Mouse (Mus musculus) embryonic facial prominence, embryonic 12.5 days (tissue): Measurements from ENCODE around the gene Gdf7. TPM values are rescaled to one million over a fixed set of nuclear protein-coding genes. Genes with fewer than 3 reads are reported as not detected.

Source experiments
- ATAC-seq: fragments of 200-750 bp; cut with Nextera tagmentation; 2 replicates; pipeline ENCODE4 v1.8.0; 2017; ENCODE audit not compliant: insufficient number of reproducible peaks, insufficient read depth, low FRiP score, low TSS enrichment
- H3K27ac ChIP-seq: fragments of 300-500 bp; sonication (generic); 2 replicates; pipeline ENCODE4 v1.5.1; 2016; ENCODE audit warnings: mild to moderate bottlenecking
- H3K27me3 ChIP-seq: fragments of 300-500 bp; sonication (generic); 2 replicates; pipeline ENCODE4 v1.6.1; 2016; ENCODE audit warnings: mild to moderate bottlenecking, moderate library complexity
- H3K36me3 ChIP-seq: fragments of 300-500 bp; sonication (generic); 2 replicates; pipeline ENCODE4 v1.6.1; 2016; ENCODE audit warnings: mild to moderate bottlenecking
- H3K4me1 ChIP-seq: fragments of 300-500 bp; sonication (generic); 2 replicates; pipeline ENCODE4 v1.6.1; 2016
- H3K4me2 ChIP-seq: fragments of 300-500 bp; sonication (generic); replicated peaks from 2 replicates; pipeline ENCODE4 v1.6.1; 2016; ENCODE audit warnings: mild to moderate bottlenecking, moderate library complexity
- H3K4me3 ChIP-seq: fragments of 300-500 bp; sonication (generic); 2 replicates; pipeline ENCODE4 v1.5.1; 2016; ENCODE audit warnings: mild to moderate bottlenecking
- H3K9ac ChIP-seq: fragments of 300-500 bp; sonication (generic); 2 replicates; pipeline ENCODE4 v1.6.1; 2016; ENCODE audit warnings: mild to moderate bottlenecking, moderate library complexity
- H3K9me3 ChIP-seq: fragments of 300-500 bp; sonication (generic); 2 replicates; pipeline ENCODE4 v1.6.1; 2016; ENCODE audit warnings: mild to moderate bottlenecking, moderate library complexity
- WGBS: fragments of 180-500 bp; shearing (Covaris S2); methylation state at CpG from one replicate; pipeline ENCODE4 v1.1.7; 2016; 5-methylcytosine and 5-hydroxymethylcytosine counted together
- polyA plus RNA-seq: library from polyadenylated mRNA; unstranded; fragments of >200 nt; fragmentation: Nextera tagmentation; extraction: Ambion mirVana; gene quantifications from 2 replicates; pipeline ENCODE4 v1.2.1, GENCODE M21; 2016

Gene Gdf7
- polyA plus RNA-seq, 1 experiment from 2014 or later = 2.5 TPM

DNA sequence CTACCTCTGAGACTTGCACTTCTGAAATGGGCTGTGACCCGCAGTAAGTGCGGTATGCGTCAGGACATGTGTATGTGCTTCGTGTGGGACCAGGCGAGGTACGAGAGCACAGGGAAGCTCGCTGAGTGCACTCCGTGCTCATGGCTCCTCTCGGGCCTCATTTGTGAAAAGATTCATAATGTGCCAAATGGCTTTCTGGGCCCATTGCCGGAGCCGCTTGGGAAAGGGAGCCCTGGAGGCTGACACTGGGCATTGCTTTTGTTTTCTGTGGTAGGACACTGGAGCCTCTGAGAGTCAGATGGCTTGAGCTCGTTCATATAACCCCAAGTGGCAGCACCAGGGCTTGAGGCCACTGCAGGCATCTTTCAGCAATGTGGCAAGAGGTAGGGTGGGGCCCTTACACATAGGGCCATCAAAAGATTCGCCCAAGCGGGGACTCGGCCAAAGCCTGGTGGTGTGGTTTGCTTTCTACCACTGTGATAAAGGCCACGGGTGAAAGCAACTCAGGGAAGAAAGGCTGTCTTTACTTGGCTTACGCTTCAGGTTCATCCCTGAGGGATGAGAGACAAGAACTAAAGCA, 24.3 kb upstream of the Gdf7 start:
- Histone ChIP-seq H3K4me2 (no peak overlapping the region), H3K4me1 (peaks cover 7% of the 10 kb centered on the region; the same call in 1 of the 2 replicates), H3K27me3 (no peaks in the 10 kb centered on the region), H3K4me3 (no peak overlapping the region), H3K9ac (no peak overlapping the region), H3K36me3 (peaks cover 43% of the 10 kb centered on the region), H3K9me3 (no peaks in the 10 kb centered on the region), H3K27ac (no peak overlapping the region)
- ATAC-seq = no peak
- 91% methylated on average over 17 of the region's 17 CpGs for WGBS

DNA sequence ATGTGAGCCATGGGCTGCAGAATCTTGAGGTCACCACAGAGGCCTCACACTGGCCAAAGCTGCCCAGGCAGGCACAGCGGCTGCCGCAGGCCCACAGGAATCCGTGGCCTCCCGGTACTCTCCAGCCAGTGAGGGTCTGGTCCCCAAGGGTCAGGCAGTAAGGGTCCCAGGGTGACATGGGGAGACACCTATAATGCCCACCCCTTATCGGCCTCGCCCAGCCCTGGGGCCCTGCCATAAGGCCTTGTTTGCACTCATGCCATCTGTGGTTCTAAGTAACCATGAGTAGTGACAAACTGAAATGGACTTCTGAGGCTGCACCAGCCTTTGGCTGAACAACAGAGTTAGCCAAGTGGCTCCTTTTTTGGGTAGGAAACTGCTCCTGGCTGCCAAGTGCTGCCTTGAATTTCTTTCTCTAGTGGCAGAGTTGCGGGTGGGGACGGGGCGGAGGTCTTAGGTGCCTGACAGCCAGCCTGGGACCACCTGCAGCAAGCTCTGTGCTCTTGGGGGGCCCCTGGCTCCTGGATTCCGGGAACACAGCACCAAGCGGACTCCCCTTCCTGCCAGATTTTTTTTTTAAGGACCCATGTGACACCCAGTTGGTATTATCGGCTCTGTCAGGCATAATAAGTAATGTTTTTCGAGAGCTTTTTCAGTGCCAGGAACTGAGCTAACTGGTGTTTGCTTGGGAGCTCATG, 23.6 kb upstream of the Gdf7 start:
- Histone ChIP-seq H3K4me2 (no peak overlapping the region), H3K27me3 (no peaks in the 10 kb centered on the region), H3K4me1 (peaks cover 7% of the 10 kb centered on the region; the same call in 1 of the 2 replicates), H3K9me3 (no peaks in the 10 kb centered on the region), H3K27ac (no peak overlapping the region), H3K4me3 (no peak overlapping the region), H3K36me3 (peaks cover 46% of the 10 kb centered on the region), H3K9ac (no peak overlapping the region)
- whole genome bisulfite sequencing = 92% methylated on average over 13 of the region's 13 CpGs
- ATAC-seq = no peak

DNA sequence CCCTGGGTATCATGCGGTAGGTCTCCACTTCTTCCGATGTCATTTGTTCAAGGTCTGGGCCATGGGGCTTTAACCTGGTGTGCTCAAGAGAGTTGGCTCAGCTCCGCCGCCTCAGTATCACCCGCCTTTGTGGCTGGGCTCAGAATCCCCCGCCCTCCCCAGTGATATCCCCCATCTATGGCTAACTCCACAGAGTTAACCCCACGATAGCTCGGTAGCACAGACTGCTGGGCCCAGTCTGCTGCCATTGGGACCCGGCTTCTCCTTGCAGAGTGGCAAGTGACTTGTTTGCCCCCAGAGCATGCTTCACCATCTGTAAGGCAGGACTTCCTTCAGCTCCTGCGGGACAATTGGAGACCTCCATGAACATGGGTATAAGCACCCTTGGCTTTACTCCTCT, 22.3 kb upstream of the Gdf7 start:
- Histone ChIP-seq H3K27ac (no peak overlapping the region), H3K9me3 (no peaks in the 10 kb centered on the region), H3K9ac (no peak overlapping the region), H3K4me1 (peaks cover 15% of the 10 kb centered on the region; the same call in 1 of the 2 replicates), H3K36me3 (peaks cover 40% of the 10 kb centered on the region), H3K4me2 (no peak overlapping the region), H3K4me3 (no peak overlapping the region), H3K27me3 (no peaks in the 10 kb centered on the region)
- 85% methylated on average over 10 of the region's 10 CpGs for WGBS
- no peak for ATAC-seq

DNA sequence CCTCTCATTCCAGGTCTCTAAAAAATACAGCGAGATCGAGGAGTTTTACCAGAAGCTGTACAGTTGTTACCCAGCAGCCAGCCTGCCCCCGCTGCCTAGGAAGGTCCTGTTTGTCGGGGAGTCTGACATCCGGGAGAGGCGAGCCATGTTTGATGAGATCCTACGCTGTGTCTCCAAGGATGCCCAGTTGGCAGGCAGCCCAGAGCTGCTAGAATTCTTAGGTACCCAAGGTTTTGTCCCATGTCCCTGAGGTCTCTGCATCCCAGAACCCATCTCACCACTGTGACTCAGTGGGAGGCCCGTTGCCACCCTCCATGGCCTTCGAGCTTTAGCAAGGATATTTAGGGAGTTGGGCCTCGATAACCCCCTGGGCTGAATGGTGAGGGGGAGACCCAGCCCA, 19.8 kb upstream of the Gdf7 start:
- 89% methylated on average over 10 of the region's 10 CpGs for WGBS

DNA sequence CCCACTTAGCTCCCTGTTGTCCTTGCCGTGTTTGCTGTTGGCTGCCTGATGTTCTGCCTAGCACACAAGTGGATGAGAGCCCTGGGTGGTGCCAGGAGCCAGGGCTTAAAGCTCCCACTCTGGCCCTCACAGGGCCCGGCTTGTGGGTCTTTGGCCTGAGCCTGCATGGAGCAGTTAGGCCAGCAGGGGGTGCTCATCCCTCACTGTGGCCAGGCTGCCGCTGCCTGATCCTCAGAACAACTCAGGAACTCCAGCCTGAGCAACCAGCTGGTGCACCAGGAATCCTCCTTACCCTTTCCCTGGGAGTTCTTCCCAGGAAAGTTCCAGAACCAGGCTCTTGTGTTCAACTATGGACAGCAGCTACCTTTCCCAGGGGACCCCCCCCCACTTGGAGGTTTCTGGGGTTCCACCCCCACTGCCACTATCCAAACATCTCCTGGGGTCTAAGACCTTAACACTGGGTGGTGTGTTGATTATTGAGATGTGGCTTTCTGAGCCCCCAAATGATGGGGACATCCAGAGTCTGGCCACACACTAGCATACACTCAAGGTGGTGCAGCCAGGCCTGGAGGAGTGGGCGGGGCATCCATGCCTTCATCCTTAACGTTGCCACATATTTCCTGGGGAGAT, 18.4 kb upstream of the Gdf7 start:
- Histone ChIP-seq H3K9ac (no peak overlapping the region), H3K27me3 (no peaks in the 10 kb centered on the region), H3K4me1 (peaks cover 12% of the 10 kb centered on the region; the same call in 1 of the 2 replicates), H3K36me3 (peaks cover 32% of the 10 kb centered on the region), H3K4me2 (no peak overlapping the region), H3K4me3 (no peak overlapping the region), H3K9me3 (no peaks in the 10 kb centered on the region), H3K27ac (no peak overlapping the region)
- ATAC-seq = no peak
- WGBS = 42% methylated on average over 5 of the region's 5 CpGs

More for the DNA sequence above, 19.8 kb upstream of the Gdf7 start:
- Histone ChIP-seq H3K4me1 (peaks cover 12% of the 10 kb centered on the region; the same call in 1 of the 2 replicates), H3K9ac (no peak overlapping the region), H3K27ac (no peak overlapping the region), H3K36me3 (peaks cover 37% of the 10 kb centered on the region), H3K4me3 (no peak overlapping the region), H3K4me2 (no peak overlapping the region), H3K27me3 (no peaks in the 10 kb centered on the region), H3K9me3 (no peaks in the 10 kb centered on the region)
- no peak for ATAC-seq

DNA sequence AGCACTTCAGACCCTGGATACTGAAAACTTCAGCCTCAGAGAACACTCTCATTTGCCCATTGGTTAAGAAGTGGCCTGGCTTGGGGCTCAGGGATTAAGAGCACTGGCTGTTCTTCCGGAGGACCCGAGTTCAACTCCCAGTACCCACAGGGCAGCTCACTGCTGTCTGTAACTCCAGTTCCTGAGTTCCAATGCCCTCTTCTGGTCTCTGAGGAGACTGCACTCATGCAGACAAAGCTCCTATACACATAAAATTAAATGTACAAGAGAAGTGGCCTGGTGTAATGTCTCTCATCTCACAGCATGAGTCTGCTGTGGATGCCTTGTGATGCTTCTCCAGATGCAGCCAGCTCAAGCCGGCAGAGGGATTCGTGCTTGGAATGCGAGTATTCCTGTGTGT, 14.8 kb upstream of the Gdf7 start:
- Histone ChIP-seq H3K9me3 (no peaks in the 10 kb centered on the region), H3K9ac (no peak overlapping the region), H3K4me2 (no peak overlapping the region), H3K4me3 (no peak overlapping the region), H3K36me3 (peaks cover 12% of the 10 kb centered on the region), H3K27ac (no peak overlapping the region), H3K27me3 (peaks cover 9% of the 10 kb centered on the region), H3K4me1 (peaks cover 22% of the 10 kb centered on the region)
- ATAC-seq = no peak
- 86% methylated on average over 5 of the region's 5 CpGs for WGBS

DNA sequence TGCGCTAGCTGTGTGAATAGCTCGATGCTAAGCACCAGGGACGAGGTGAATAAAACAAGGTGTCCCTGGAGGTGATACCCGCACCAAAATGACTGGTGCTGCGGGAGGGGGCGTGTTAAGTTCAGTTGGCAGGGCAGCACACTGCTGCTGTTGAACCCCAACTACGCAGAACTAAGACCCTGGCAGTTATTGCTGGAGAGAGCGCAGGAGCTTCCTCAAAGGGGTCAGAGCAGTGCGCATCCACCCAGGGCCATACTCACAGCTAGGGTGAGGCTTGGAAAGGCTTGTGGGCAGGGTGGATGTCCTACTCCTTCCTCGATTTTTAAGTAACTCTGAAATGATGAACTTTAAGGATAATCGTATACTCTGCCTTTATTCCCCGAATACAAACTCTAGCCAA, 12.0 kb upstream of the Gdf7 start:
- Histone ChIP-seq H3K36me3 (no peaks in the 10 kb centered on the region), H3K9me3 (no peaks in the 10 kb centered on the region), H3K4me3 (peak overlapping the region; percentile 69), H3K4me1 (peaks cover 21% of the 10 kb centered on the region), H3K4me2 (peak overlapping the region; percentile 78), H3K27ac (no peak overlapping the region), H3K9ac (peak overlapping the region; percentile 66), H3K27me3 (peaks cover 27% of the 10 kb centered on the region)
- peak; percentile 37; the same call in 1 of the 2 replicates for ATAC-seq
- WGBS = 17% methylated on average over 12 of the region's 12 CpGs

DNA sequence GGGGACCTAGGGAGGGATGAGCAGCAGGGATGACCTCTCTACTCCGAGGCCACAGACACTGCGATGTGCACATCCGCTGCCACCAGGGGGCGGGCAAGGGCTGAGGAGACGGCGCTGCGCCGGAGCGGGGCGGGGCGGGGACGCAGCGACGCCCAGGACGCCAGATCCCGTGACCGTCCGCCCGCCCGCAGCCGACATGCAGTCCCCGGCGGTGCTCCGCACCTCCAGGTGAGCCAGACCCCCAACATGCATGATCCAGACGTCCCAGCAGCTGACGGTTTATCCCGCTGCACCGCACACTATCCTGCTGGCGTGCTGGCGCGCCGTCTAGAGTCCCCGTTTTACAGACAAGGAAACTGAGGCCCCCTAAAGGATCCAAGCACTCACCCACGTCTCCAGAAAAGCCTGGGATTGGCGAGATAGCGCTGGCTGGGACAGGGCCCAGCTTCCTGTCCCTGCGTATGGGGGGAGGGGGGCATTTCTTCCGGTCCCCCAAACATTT, 11.6 kb upstream of the Gdf7 start, which contains the start of gene Hs1bp3:
TSS of gene Hs1bp3 (plus strand) at position 163 of the 502 bp plus-strand sequence.
- ATAC-seq = peak; percentile 72
- Histone ChIP-seq H3K4me3 (peak within 1 kb of the TSS; percentile 69), H3K27me3 (peaks cover 27% of the 10 kb centered on the region), H3K4me1 (peaks cover 18% of the 10 kb centered on the region; the same call in 1 of the 2 replicates), H3K9ac (peak within 1 kb of the TSS; percentile 66), H3K4me2 (peak within 1 kb of the TSS; percentile 78), H3K27ac (no peak within 1 kb of the TSS), H3K36me3 (no peaks in the 10 kb centered on the region), H3K9me3 (no peaks in the 10 kb centered on the region)
- WGBS = under 1% methylated on average over 38 of the region's 38 CpGs

DNA sequence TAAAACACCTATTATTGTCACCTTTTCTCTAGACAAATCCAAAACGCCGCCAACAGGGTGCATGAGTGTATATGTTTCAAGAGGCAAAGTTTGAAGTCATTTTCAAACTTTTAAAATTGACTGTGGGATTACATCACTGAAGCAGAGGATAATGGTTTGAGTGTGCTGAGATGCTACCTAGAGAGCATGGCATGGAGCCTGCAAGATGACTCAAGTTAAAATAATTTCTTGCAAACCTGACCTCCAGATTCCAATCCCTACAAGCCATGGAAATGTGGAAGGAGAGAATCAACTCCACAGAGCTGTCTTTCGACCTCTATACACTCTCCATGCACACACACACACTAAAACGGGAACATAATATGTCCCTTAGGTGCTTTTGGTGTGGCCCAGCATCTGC, 10.5 kb upstream of the Gdf7 start:
- Histone ChIP-seq H3K9me3 (no peaks in the 10 kb centered on the region), H3K36me3 (no peaks in the 10 kb centered on the region), H3K4me2 (no peak overlapping the region), H3K27ac (no peak overlapping the region), H3K9ac (no peak overlapping the region), H3K4me1 (peaks cover 18% of the 10 kb centered on the region; the same call in 1 of the 2 replicates), H3K4me3 (no peak overlapping the region), H3K27me3 (peaks cover 28% of the 10 kb centered on the region)
- no peak for ATAC-seq
- WGBS = 77% methylated on average over 4 of the region's 4 CpGs

DNA sequence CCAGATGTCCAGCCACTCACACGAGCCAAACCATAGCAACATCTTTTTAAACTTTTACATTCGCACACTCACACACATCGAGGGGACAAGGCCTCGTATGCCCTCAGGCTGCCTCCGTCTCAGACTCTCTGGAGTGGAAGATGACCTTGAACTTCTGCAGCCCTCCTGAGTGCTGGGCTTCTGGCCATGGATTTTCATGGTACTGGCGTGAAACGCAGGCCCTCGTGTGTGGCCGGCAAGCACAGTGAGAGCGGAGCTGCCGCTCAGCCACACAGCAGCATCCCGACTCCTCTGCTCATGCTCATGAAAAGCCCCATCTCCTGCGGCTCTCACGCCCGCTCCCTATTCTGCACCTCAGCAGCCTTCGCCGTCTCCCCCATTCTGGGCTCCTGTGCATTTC, 9.2 kb upstream of the Gdf7 start:
- 37% methylated on average over 17 of the region's 17 CpGs for WGBS
- H3K4me3 ChIP-seq = no peak overlapping the region
- no peak for ATAC-seq
- no peak overlapping the region for H3K9ac ChIP-seq
- no peaks in the 10 kb centered on the region for H3K9me3 ChIP-seq
- H3K36me3 ChIP-seq = no peaks in the 10 kb centered on the region
- peaks cover 36% of the 10 kb centered on the region for H3K27me3 ChIP-seq
- no peak overlapping the region for H3K4me2 ChIP-seq
- H3K4me1 ChIP-seq = peaks cover 18% of the 10 kb centered on the region; the same call in 1 of the 2 replicates
- H3K27ac ChIP-seq = no peak overlapping the region

DNA sequence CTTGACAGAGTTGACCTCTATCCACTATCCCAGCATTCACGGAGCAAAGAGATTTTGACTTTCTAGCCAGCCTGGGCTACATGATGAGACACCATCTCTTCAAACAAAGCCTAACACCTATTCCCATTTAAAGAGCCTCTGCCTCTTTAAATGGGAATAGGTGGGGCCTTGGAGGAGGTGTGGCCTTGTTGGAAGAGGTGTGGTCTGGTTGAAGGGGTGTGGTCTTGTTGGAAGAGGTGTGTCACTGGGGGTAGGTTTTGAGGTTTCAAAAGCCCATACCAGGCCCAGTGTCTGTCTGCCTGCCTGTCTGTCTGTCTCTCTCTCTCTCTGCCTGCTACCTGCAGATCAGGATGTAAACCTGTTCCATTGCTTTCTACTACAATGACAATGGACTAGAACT, 5.2 kb upstream of the Gdf7 start:
- Histone ChIP-seq H3K4me3 (no peak overlapping the region), H3K4me2 (no peak overlapping the region), H3K36me3 (no peaks in the 10 kb centered on the region), H3K4me1 (peaks cover 10% of the 10 kb centered on the region; the same call in 1 of the 2 replicates), H3K9me3 (no peaks in the 10 kb centered on the region), H3K9ac (no peak overlapping the region), H3K27me3 (peaks cover 70% of the 10 kb centered on the region), H3K27ac (no peak overlapping the region)
- 64% methylated on average over 1 of the region's 1 CpGs for WGBS
- ATAC-seq = no peak
